Mouse (Mus musculus) limb, embryonic 14.5 days (tissue): Measurements from ENCODE around the gene Tob2. TPM values are rescaled to one million over a fixed set of nuclear protein-coding genes. Genes with fewer than 3 reads are reported as not detected.
A peak's percentile ranks its signal among the peaks of the same experiment; 100 is the strongest.

Experiments used
- ATAC-seq: fragments of 200-750 bp; cut with Nextera tagmentation; 2 replicates; pipeline ENCODE4 v1.8.0; 2017; ENCODE audit warnings: low read depth, moderate number of reproducible peaks, moderate TSS enrichment; ENCODE audit not compliant: low FRiP score
- DNase-seq: peaks from one replicate; pipeline ENCODE4 v3.0.0-alpha.2; 2015; ENCODE audit warnings: low spot score
- H3K27ac ChIP-seq: fragments of 300-500 bp; sonication (generic); replicated peaks from 2 replicates; pipeline ENCODE4 v1.5.1; 2014; ENCODE audit warnings: low read depth, mild to moderate bottlenecking, low read length, moderate library complexity, mixed read lengths
- H3K27me3 ChIP-seq: fragments of 300-500 bp; sonication (generic); 2 replicates; pipeline ENCODE4 v1.6.1; 2014; ENCODE audit warnings: low read length, mixed read lengths; ENCODE audit not compliant: control insufficient read depth, insufficient read depth
- H3K36me3 ChIP-seq: fragments of 300-500 bp; sonication (generic); 2 replicates; pipeline ENCODE4 v1.6.1; 2014; ENCODE audit warnings: mild to moderate bottlenecking, low read length, moderate library complexity, mixed read lengths; ENCODE audit not compliant: control insufficient read depth, insufficient read depth
- H3K4me1 ChIP-seq: fragments of 300-500 bp; sonication (generic); 2 replicates; pipeline ENCODE4 v1.6.1; 2014; ENCODE audit warnings: antibody characterized with exemption, low read length, mixed read lengths; ENCODE audit not compliant: control insufficient read depth, insufficient read depth
- H3K4me2 ChIP-seq: fragments of 300-500 bp; sonication (generic); replicated peaks from 2 replicates; pipeline ENCODE4 v1.6.1; 2014; ENCODE audit warnings: low read depth, mild to moderate bottlenecking, low read length, moderate library complexity; ENCODE audit not compliant: severe bottlenecking
- H3K4me3 ChIP-seq: fragments of 300-500 bp; sonication (generic); replicated peaks from 2 replicates; pipeline ENCODE4 v1.5.1; 2014; ENCODE audit warnings: low read length
- H3K9ac ChIP-seq: fragments of 300-500 bp; sonication (generic); 2 replicates; pipeline ENCODE4 v1.6.1; 2014; ENCODE audit warnings: mild to moderate bottlenecking, low read depth, low read length, moderate library complexity; ENCODE audit not compliant: severe bottlenecking
- H3K9me3 ChIP-seq: fragments of 300-500 bp; sonication (generic); 2 replicates; pipeline ENCODE4 v1.6.1; 2016; ENCODE audit warnings: low read length; ENCODE audit not compliant: control insufficient read depth
- POLR2A ChIP-seq: fragments of 200-500 bp; IDR thresholded peaks from 2 replicates; pipeline ENCODE4 v1.8.0; 2012; ENCODE audit warnings: inconsistent platforms, mild to moderate bottlenecking, moderate library complexity, borderline replicate concordance; ENCODE audit not compliant: insufficient read depth, insufficient read length; ENCODE audit errors: extremely low read depth
- WGBS: fragments of 180-500 bp; shearing (Covaris S2); extraction: QIAGEN DNeasy Blood & Tissue Kit; methylation state at CpG from one replicate; pipeline ENCODE4 v1.1.7; 2014; 5-methylcytosine and 5-hydroxymethylcytosine counted together
- polyA plus RNA-seq, 2 experiments: library from polyadenylated mRNA; depleted of rRNA in 1 of 2; stranded (reverse) in 1 of 2; unstranded in 1 of 2; fragments of >200 nt; fragmentation: Nextera tagmentation in 1 of 2; extraction: Ambion mirVana in 1 of 2; gene quantifications; 2 replicates each; pipeline versions ENCODE4 v1.2.1 to v1.2.3; 2012 to 2014

The Tob2 gene
- polyA plus RNA-seq, 2 experiments = 23.4 to 28.1 TPM

DNA sequence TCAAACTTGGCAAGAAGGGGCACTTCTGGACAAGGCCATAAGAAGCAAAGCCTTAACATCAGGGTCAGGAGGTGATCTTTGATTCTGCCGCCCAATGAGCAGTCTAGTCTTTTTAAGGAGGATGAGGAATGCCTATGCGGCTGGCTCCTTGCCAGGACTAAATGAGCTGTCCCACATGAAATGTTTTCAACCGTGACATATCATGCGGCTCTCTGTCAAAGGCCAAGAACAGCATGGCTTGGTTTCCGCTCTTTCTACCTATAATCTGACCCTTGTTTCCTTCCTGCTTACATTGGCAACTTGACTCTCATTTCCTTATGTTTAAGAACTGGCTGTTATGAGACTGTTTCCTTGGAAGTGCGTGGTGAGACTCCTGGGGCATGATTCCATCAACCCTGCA, 53.0 kb downstream of the Tob2 start:
- H3K4me1 ChIP-seq = peaks cover 45% of the 10 kb centered on the region
- H3K9ac ChIP-seq = no peak overlapping the region
- H3K36me3 ChIP-seq = no peaks in the 10 kb centered on the region
- no peak overlapping the region for H3K4me3 ChIP-seq
- H3K9me3 ChIP-seq = no peaks in the 10 kb centered on the region
- H3K27me3 ChIP-seq = no peaks in the 10 kb centered on the region
- no peak for ATAC-seq
- no peak for TF ChIP-seq POLR2A
- peak overlapping the region; percentile 38; the same call in 1 of the 2 replicates for H3K27ac ChIP-seq
- 59% methylated on average over 6 of the region's 6 CpGs for WGBS
- DNase-seq = peak; percentile 25
- no peak overlapping the region for H3K4me2 ChIP-seq

DNA sequence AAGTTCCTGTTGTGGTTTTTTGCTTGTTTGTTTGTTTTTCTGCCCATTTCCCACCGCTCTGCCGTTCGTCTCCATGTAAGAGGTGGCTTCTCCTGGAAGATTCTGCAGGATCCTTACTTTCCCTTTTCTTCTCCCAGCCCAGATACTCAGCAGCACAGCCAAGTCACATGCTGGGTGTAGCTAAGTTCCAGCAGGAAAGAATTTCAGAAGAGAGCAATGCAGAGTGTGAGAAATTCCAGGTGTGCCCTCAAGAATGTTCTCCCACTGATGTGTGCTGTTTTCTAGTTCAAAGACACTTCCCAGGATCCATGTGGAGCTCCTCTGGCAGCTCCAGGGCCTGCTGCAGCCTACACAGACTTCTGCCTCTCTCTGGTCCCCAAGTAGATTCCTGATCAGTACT, 53.7 kb downstream of the Tob2 start:
- Histone ChIP-seq H3K27ac (peak overlapping the region; percentile 38; the same call in 1 of the 2 replicates), H3K4me3 (no peak overlapping the region), H3K9me3 (no peaks in the 10 kb centered on the region), H3K36me3 (no peaks in the 10 kb centered on the region), H3K9ac (no peak overlapping the region), H3K4me2 (no peak overlapping the region), H3K27me3 (no peaks in the 10 kb centered on the region), H3K4me1 (peaks cover 45% of the 10 kb centered on the region)
- 76% methylated on average over 3 of the region's 3 CpGs for WGBS
- DNase-seq (no peak), ATAC-seq (no peak)
- no peak for TF ChIP-seq POLR2A

DNA sequence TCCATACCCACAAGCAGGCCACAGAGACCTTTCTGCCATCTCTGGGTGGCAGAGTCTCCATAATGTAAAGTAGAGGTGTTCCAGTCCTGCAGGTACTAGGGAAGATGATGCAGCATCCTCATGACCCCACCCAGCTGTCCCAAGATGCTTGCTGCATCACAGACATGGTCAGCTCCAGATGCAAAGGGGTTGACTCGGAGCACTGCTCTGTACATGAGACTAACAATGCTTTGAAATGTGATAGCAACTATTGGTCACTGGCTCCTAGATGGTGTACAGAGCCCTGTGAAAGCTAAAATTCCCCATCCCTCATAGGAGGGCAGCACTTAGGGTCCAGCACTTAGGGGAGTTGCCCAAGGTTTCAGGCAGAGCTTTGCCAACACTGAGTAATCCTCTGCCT, 54.4 kb downstream of the Tob2 start:
- WGBS = 42% methylated on average over 1 of the region's 1 CpGs
- H3K4me3 ChIP-seq = no peak overlapping the region
- no peak overlapping the region for H3K9ac ChIP-seq
- H3K27ac ChIP-seq = peak overlapping the region; percentile 38; the same call in 1 of the 2 replicates
- ATAC-seq = no peak
- peak overlapping the region; percentile 76; the same call in 1 of the 2 replicates for H3K4me2 ChIP-seq
- TF ChIP-seq POLR2A = no peak
- no peaks in the 10 kb centered on the region for H3K36me3 ChIP-seq
- DNase-seq = no peak
- H3K9me3 ChIP-seq = no peaks in the 10 kb centered on the region
- H3K27me3 ChIP-seq = no peaks in the 10 kb centered on the region
- H3K4me1 ChIP-seq = peaks cover 38% of the 10 kb centered on the region

DNA sequence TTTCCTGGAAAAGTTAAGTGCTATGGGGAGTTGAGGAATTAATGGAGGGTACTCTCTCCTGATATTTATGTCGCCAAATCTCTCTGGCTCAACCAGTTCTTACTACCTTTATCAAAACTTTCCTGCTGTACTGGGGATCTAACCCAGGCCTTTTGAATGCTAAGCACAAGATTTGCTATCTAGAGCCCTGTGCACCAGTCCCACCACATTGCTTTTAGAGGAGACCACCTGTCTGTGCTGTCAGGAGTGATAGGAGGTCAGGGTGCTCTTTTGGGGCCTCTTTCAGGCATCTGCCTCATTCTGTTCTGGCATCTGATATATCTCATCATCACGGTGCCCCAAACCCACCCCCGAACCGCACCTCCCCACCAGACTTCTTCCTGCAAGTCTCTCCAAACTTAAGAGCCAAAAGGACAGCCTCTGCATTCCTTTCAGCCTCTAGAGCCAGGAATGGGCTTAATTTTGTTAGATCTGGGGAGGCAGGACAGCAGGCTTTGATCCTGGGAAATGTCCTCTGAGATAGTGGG, 55.1 kb downstream of the Tob2 start:
- WGBS = 55% methylated on average over 4 of the region's 4 CpGs
- DNase-seq = no peak

DNA sequence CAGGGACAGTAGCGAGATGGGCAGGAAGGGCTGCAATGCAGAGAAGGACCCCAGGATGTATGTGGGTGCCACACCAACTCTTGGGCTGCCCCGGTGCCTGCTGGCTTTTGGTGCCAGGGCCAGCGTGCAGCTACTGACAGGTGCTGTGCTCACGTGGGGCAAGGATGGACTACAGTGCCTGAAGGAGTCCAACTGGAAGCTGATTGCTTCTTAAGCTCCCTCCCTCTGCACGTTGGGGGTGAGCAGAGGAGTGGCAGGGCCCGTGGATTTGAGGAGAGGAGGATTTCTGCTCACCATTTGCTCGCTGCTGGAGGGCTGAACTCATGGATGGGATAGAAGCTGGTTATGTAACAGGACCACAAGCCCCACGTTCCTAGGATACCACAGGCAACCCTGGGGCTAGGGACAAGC, 55.6 kb downstream of the Tob2 start:
- 8% methylated on average over 7 of the region's 8 CpGs for WGBS
- peaks cover 36% of the 10 kb centered on the region for H3K4me1 ChIP-seq
- H3K4me3 ChIP-seq = peak overlapping the region; percentile 41
- peak; percentile 17 for ATAC-seq
- no peak for TF ChIP-seq POLR2A
- H3K4me2 ChIP-seq = peak overlapping the region; percentile 76
- H3K36me3 ChIP-seq = 0 out of 2 replicates have a peak, but pooled peaks cover 4% of the 10 kb centered on the region
- no peaks in the 10 kb centered on the region for H3K9me3 ChIP-seq
- DNase-seq = no peak
- H3K27me3 ChIP-seq = no peaks in the 10 kb centered on the region
- H3K27ac ChIP-seq = peak overlapping the region; percentile 75
- H3K9ac ChIP-seq = peak overlapping the region; percentile 31; the same call in 1 of the 2 replicates

More for the DNA sequence above, 55.1 kb downstream of the Tob2 start:
- Histone ChIP-seq H3K9ac (peak overlapping the region; percentile 28; the same call in 1 of the 2 replicates), H3K27ac (peak overlapping the region; percentile 75; the same call in 1 of the 2 replicates), H3K27me3 (no peaks in the 10 kb centered on the region), H3K4me2 (peak overlapping the region; percentile 76), H3K36me3 (no peaks in the 10 kb centered on the region), H3K4me3 (peak overlapping the region; percentile 41), H3K9me3 (no peaks in the 10 kb centered on the region), H3K4me1 (peaks cover 36% of the 10 kb centered on the region)
- TF ChIP-seq POLR2A = no peak
- no peak for ATAC-seq
